Mouse (Mus musculus) liver, embryonic 13.5 days (tissue): Measurements from ENCODE around the gene 5730522E02Rik. TPM values are rescaled to one million over a fixed set of nuclear protein-coding genes. Genes with fewer than 3 reads are reported as not detected.

Experiments used
- ATAC-seq: fragments of 200-750 bp; cut with Nextera tagmentation; 2 replicates; pipeline ENCODE4 v1.8.0; 2017; ENCODE audit warnings: low read depth, mild to moderate bottlenecking, moderate number of reproducible peaks, moderate library complexity
- DNase-seq: peaks from one replicate; pipeline ENCODE4 v3.0.0; 2022
- H3K27ac ChIP-seq: fragments of 300-500 bp; sonication (generic); 2 replicates; pipeline ENCODE4 v1.5.1; 2015; ENCODE audit warnings: moderate library complexity, mild to moderate bottlenecking, inconsistent platforms
- H3K27me3 ChIP-seq: fragments of 300-500 bp; sonication (generic); 2 replicates; pipeline ENCODE4 v1.6.1; 2015; ENCODE audit warnings: mild to moderate bottlenecking, inconsistent platforms
- H3K36me3 ChIP-seq: fragments of 300-500 bp; sonication (generic); 2 replicates; pipeline ENCODE4 v1.6.1; 2015; ENCODE audit warnings: mild to moderate bottlenecking, inconsistent platforms
- H3K4me1 ChIP-seq: fragments of 300-500 bp; sonication (generic); replicated peaks from 2 replicates; pipeline ENCODE4 v1.6.1; 2015; ENCODE audit warnings: inconsistent platforms
- H3K4me2 ChIP-seq: fragments of 300-500 bp; sonication (generic); 2 replicates; pipeline ENCODE4 v1.6.1; 2015; ENCODE audit warnings: inconsistent platforms, mild to moderate bottlenecking, moderate library complexity
- H3K4me3 ChIP-seq: fragments of 300-500 bp; sonication (generic); replicated peaks from 2 replicates; pipeline ENCODE4 v1.5.1; 2015; ENCODE audit warnings: mild to moderate bottlenecking, inconsistent platforms
- H3K9ac ChIP-seq: fragments of 300-500 bp; sonication (generic); 2 replicates; pipeline ENCODE4 v1.6.1; 2015; ENCODE audit warnings: mild to moderate bottlenecking, inconsistent platforms
- H3K9me3 ChIP-seq: fragments of 300-500 bp; sonication (generic); replicated peaks from 2 replicates; pipeline ENCODE4 v1.6.1; 2016; ENCODE audit warnings: inconsistent platforms
- WGBS: fragments of 180-500 bp; shearing (Covaris S2); methylation state at CpG from one replicate; pipeline ENCODE4 v1.1.7; 2015; ENCODE audit not compliant: insufficient replicate concordance; 5-methylcytosine and 5-hydroxymethylcytosine counted together
- polyA plus RNA-seq: library from polyadenylated mRNA; unstranded; fragments of >200 nt; fragmentation: Nextera tagmentation; extraction: Ambion mirVana; gene quantifications from 2 replicates; pipeline ENCODE4 v1.2.1, GENCODE M21; 2015

5730522E02Rik gene
- polyA plus RNA-seq, 1 experiment from 2014 or later, result 0.18 TPM

DNA sequence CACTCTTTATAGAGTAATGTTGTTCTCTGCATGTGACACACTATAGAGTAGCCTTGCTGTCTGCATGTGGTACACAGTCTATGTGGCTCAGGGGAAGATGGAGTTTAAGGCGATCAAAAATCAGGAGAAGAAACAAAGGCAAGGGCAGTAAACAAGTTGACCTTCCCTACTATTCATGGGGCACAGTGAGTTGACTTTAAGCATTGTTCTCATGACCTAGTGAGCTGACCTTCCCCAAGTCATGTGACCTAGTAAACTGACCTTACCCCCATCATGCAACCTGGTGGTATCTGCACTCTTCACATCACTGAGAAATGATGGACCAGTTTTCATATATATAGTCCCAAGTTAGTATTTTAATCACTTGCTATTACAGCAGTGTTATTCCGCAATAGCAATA, 40.0 kb downstream of the 5730522E02Rik start:
- Histone ChIP-seq H3K4me1 (no peaks in the 10 kb centered on the region), H3K4me2 (no peak overlapping the region), H3K9me3 (no peaks in the 10 kb centered on the region), H3K36me3 (no peaks in the 10 kb centered on the region), H3K27me3 (no peaks in the 10 kb centered on the region), H3K27ac (no peak overlapping the region), H3K4me3 (no peak overlapping the region), H3K9ac (no peak overlapping the region)
- 65% methylated on average over 2 of the region's 2 CpGs for WGBS
- ATAC-seq (no peak), DNase-seq (no peak)

DNA sequence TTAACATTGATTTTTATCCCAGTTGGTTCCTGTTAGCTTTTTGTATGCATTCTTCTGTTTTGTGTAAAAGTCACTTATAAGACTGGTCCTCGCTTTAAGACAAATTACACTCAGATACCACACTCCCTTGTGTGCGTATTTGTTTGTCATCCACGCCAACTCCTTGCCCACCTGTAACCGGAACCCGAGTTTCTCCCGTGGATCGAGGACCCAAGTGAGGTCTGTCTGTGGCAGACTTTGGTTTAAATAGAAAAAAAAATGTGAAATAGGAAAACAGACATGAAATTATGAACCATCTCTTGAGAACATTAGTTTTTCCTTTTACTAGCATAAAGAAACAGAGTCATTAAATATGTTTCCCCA, 43.0 kb downstream of the 5730522E02Rik start:
- DNase-seq (no peak), ATAC-seq (no peak)
- Histone ChIP-seq H3K27me3 (no peaks in the 10 kb centered on the region), H3K36me3 (no peaks in the 10 kb centered on the region), H3K9ac (no peak overlapping the region), H3K4me3 (no peak overlapping the region), H3K4me1 (no peaks in the 10 kb centered on the region), H3K27ac (no peak overlapping the region), H3K4me2 (no peak overlapping the region), H3K9me3 (no peaks in the 10 kb centered on the region)
- 74% methylated on average over 7 of the region's 7 CpGs for WGBS

DNA sequence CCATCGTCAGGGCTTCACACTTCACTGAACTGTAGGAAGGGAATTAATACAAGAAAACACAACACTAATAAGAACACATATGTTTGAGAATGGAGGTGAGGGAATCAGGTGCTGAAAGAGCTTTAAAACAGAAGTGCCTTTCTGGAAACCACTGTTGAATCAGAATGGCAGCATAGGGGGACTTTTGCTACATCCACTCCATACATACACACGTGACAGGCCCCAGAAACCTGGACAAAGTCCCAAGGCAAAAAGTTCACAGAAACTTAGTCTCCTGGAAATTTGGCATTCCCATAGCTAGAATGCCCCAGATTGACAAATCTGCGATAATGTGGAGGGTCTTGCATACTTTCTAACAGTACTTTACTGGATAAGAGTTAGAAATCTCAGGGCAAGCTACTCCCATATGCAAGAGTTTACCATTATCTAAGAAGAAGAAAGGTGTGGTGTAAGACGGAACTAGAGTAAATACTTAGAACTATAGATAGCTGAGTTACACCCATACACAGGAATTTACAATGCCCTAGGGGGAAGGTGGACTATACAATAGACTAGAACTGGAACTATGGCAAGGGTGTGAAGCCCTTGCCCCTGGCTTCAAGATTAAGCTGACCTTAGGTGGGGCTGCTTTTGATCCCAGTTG, 43.5 kb downstream of the 5730522E02Rik start:
- DNase-seq (no peak), ATAC-seq (no peak)
- H3K27ac ChIP-seq, result no peak overlapping the region
- H3K4me1 ChIP-seq, result no peaks in the 10 kb centered on the region
- no peaks in the 10 kb centered on the region for H3K36me3 ChIP-seq
- no peaks in the 10 kb centered on the region for H3K9me3 ChIP-seq
- WGBS, result 59% methylated on average over 4 of the region's 4 CpGs
- H3K27me3 ChIP-seq, result no peaks in the 10 kb centered on the region
- no peak overlapping the region for H3K4me3 ChIP-seq
- H3K9ac ChIP-seq, result no peak overlapping the region
- no peak overlapping the region for H3K4me2 ChIP-seq

DNA sequence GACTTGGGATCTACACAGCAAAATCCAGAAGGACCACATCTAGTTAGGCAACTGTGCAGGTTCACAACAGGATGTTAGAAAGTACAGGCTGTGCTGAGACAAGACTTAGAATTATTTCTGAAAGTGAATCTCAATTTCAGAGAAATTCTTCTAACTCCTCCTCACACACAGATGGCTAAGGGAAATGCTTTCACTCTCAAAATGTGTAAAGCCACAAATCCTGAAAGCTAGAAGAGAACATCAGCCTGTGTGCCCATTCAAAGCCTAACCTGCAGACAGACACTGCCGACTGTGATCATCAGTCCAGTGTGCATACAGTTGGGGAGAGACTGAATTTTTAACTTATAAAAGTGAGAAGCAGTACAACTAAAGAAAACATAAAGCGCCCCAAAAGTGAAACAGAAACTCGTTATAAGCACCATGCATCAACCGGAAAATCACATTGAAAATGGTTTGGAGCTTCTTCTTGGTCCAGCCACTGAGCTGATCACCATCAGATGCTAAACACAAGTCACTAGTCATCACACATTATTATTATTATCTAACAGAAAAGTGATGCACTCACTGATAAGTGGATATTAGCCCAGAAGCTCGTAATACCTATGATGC, 45.8 kb downstream of the 5730522E02Rik start:
- 57% methylated on average over 5 of the region's 5 CpGs for WGBS
- no peak for DNase-seq
- no peak for ATAC-seq

DNA sequence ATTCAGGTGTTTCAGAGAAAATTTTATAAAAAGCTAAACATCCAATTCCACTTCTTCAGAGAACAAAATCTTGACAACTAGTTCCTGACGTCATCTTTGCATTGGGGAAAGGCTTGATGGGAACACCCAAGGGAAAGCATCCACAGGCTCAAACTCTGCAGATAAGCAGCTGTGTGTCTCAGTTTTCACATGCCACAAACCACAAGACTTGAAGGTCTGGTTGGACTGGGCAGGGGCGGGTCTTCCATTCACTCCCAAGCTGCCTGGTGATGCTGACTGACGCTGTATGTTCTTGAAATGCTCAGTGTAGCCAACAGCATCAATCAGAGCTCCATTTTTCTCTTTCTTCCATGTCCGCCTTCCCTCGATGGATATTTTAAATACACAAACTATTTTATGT, 49.2 kb downstream of the 5730522E02Rik start:
- no peak for ATAC-seq
- Histone ChIP-seq H3K27ac (no peak overlapping the region), H3K9ac (no peak overlapping the region), H3K9me3 (no peaks in the 10 kb centered on the region), H3K4me3 (no peak overlapping the region), H3K4me1 (no peaks in the 10 kb centered on the region), H3K36me3 (no peaks in the 10 kb centered on the region), H3K4me2 (no peak overlapping the region), H3K27me3 (no peaks in the 10 kb centered on the region)
- WGBS, result 37% methylated on average over 5 of the region's 5 CpGs
- no peak for DNase-seq

More for the DNA sequence above, 45.8 kb downstream of the 5730522E02Rik start:
- Histone ChIP-seq H3K36me3 (no peaks in the 10 kb centered on the region), H3K9me3 (no peaks in the 10 kb centered on the region), H3K4me3 (no peak overlapping the region), H3K4me2 (no peak overlapping the region), H3K27me3 (no peaks in the 10 kb centered on the region), H3K9ac (no peak overlapping the region), H3K27ac (no peak overlapping the region), H3K4me1 (no peaks in the 10 kb centered on the region)

DNA sequence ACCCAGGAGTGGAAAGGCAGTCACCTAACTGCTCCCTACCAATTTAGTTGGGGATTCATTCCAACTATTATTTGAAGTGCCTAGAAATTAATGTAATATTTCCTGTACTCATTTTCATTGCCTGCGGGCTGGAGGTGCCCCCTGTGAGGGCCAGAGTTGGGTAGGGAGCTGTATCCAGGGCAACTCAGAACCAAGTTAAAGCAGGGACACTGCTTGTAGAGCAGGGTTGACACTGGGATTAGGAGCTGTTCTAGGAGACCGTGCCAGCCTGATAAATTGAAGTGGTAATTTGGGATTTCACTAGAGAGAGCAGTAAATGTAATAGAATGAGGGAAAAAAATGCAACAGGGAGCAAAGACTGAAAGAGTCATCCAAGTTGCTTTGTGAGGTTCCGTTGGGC, 51.5 kb downstream of the 5730522E02Rik start:
- ATAC-seq, result no peak
- Histone ChIP-seq H3K27me3 (no peaks in the 10 kb centered on the region), H3K9me3 (no peaks in the 10 kb centered on the region), H3K4me1 (no peaks in the 10 kb centered on the region), H3K36me3 (no peaks in the 10 kb centered on the region), H3K9ac (no peak overlapping the region), H3K4me2 (no peak overlapping the region), H3K4me3 (no peak overlapping the region), H3K27ac (no peak overlapping the region)
- WGBS, result 71% methylated on average over 3 of the region's 3 CpGs
- no peak for DNase-seq

DNA sequence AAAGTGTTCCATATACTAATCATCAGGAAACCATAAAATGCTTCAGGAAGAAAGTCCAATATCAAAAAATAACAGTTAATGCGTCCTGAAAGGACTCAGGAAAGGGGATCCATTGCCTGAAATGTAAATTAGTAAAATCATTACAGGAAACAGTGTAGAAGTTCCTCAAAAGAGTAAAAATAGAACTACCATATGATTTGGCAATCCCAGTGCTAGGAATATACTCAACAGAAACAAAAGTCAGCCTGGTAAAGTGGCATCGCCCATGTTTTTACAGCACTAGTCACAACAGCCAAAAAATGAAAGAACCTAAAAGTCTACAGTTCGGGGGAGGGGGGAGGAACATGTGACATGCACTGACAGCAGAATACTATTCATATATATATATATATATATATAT, 70.5 kb downstream of the 5730522E02Rik start:
- Histone ChIP-seq H3K27me3 (no peaks in the 10 kb centered on the region), H3K4me1 (no peaks in the 10 kb centered on the region), H3K9ac (no peak overlapping the region), H3K27ac (no peak overlapping the region), H3K36me3 (no peaks in the 10 kb centered on the region), H3K9me3 (no peaks in the 10 kb centered on the region), H3K4me2 (no peak overlapping the region), H3K4me3 (no peak overlapping the region)
- 43% methylated on average over 3 of the region's 3 CpGs for WGBS
- DNase-seq, result no peak
- no peak for ATAC-seq

DNA sequence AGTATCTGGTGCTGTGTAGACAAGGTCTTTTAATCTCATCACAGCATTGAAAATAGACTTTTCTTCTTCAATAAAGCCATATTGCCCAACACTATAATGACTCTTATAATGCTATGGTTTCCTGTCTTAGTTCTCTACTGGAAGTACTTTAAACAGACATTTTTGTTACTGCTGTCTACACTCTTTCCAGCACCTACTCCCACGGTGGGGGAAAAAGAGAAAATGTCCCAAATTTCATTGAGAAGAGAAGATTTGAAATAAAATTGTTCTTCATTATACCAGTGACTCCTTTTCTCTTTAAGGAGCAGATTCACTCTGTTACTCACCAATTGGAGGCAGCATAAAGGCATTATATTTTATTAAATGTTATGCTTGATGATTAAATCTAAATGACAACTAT, 72.5 kb downstream of the 5730522E02Rik start:
- Histone ChIP-seq H3K9ac (no peak overlapping the region), H3K4me2 (no peak overlapping the region), H3K27ac (no peak overlapping the region), H3K27me3 (no peaks in the 10 kb centered on the region), H3K9me3 (no peaks in the 10 kb centered on the region), H3K4me1 (no peaks in the 10 kb centered on the region), H3K36me3 (no peaks in the 10 kb centered on the region), H3K4me3 (no peak overlapping the region)
- no peak for DNase-seq
- 44% methylated on average over 1 of the region's 1 CpGs for WGBS
- no peak for ATAC-seq

DNA sequence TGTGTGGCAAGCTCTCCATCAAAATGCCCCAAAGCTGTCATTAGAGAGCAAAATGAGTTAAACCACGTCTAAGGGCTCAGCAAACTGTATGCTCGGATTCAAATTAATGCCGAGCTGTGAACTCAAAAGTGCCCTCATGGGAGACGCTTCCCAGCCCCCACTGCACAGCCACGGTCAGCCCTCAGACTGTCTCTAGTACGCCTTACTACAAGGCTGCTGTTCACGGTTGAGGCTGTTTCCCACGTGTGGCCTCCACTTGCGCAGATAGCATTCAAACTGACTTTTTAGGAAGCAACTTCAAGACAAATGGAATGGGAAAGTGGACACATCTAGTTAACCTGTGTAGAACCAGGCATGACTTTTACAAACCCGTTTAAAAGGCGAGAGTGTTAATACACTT, 79.7 kb downstream of the 5730522E02Rik start:
- H3K4me3 ChIP-seq, result no peak overlapping the region
- DNase-seq, result no peak
- H3K9ac ChIP-seq, result no peak overlapping the region
- no peaks in the 10 kb centered on the region for H3K9me3 ChIP-seq
- H3K27ac ChIP-seq, result no peak overlapping the region
- 49% methylated on average over 11 of the region's 11 CpGs for WGBS
- no peak overlapping the region for H3K4me2 ChIP-seq
- no peak for ATAC-seq
- H3K36me3 ChIP-seq, result no peaks in the 10 kb centered on the region
- no peaks in the 10 kb centered on the region for H3K4me1 ChIP-seq
- no peaks in the 10 kb centered on the region for H3K27me3 ChIP-seq

DNA sequence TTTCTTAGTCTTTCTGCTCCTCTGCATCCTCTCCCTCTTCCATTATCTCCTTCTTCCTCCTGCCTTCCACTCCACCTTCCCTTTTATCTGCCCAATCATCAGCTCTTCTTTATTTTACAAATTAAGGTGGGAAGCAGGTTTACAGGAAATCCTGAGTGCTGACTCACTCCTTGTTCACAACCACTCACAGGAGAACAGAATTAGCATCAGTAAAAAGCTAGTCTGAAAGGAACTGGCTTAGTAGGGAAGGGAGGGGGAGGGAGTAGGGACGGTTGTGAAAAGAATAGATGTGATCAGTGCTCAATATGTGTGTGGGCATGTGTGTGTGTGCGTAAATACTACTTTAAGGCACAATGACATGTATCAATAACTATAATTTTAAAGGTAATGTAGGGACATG, 81.5 kb downstream of the 5730522E02Rik start:
- H3K4me3 ChIP-seq, result no peak overlapping the region
- DNase-seq (no peak), ATAC-seq (no peak)
- H3K4me2 ChIP-seq, result no peak overlapping the region
- H3K4me1 ChIP-seq, result no peaks in the 10 kb centered on the region
- H3K9me3 ChIP-seq, result no peaks in the 10 kb centered on the region
- H3K27ac ChIP-seq, result no peak overlapping the region
- no peaks in the 10 kb centered on the region for H3K27me3 ChIP-seq
- 21% methylated on average over 2 of the region's 2 CpGs for WGBS
- H3K36me3 ChIP-seq, result no peaks in the 10 kb centered on the region
- no peak overlapping the region for H3K9ac ChIP-seq

DNA sequence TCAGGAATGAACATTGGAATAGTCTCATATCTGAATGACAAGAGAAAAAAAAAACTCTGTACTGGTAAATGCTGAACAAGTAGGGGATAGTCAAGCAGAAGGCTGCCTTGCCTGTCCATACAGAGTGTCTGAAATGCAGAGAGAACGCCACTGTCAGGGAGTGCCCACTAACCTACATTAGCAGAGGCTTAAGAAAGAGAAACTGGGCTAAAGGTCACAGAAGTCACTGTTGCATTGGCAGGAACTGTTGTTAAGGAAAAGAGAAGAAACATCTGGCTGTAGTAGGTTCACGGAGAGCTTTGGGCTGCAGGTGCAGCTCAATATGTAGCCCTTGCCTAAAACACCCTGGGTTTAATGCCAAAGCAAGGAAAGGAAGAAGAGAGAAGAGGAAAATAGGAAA, 82.2 kb downstream of the 5730522E02Rik start:
- H3K4me1 ChIP-seq, result no peaks in the 10 kb centered on the region
- H3K9me3 ChIP-seq, result no peaks in the 10 kb centered on the region
- no peaks in the 10 kb centered on the region for H3K36me3 ChIP-seq
- H3K27ac ChIP-seq, result no peak overlapping the region
- 26% methylated on average over 2 of the region's 2 CpGs for WGBS
- ATAC-seq (no peak), DNase-seq (no peak)
- H3K9ac ChIP-seq, result no peak overlapping the region
- no peaks in the 10 kb centered on the region for H3K27me3 ChIP-seq
- no peak overlapping the region for H3K4me2 ChIP-seq
- no peak overlapping the region for H3K4me3 ChIP-seq

DNA sequence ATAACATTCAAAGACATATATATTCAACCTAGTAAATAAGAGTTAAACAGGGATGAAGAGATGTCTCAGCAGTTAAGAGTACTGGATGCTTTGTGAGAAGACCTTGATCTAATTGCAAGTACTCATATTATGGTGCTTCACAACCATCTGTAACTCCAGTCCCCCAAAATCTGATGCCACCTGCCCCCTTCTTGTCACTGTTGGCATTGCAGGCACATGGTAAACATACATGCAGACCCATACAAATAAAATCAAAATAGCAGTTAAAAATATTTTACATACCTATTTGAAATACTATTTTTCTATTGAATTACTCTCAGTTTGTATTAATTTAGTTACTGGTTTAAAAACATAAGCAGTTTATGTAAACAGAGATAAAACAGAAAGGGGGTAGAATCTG, 84.6 kb downstream of the 5730522E02Rik start:
- Histone ChIP-seq H3K36me3 (no peaks in the 10 kb centered on the region), H3K4me3 (no peak overlapping the region), H3K4me2 (no peak overlapping the region), H3K27ac (no peak overlapping the region), H3K27me3 (no peaks in the 10 kb centered on the region), H3K9me3 (no peaks in the 10 kb centered on the region), H3K4me1 (no peaks in the 10 kb centered on the region), H3K9ac (no peak overlapping the region)
- ATAC-seq (no peak), DNase-seq (no peak)
